Mouse (Mus musculus): ENCODE measurements around the gene Ddx49.
A peak's percentile ranks its signal among the peaks of the same experiment; 100 is the strongest.

The Ddx49 gene

DNA sequence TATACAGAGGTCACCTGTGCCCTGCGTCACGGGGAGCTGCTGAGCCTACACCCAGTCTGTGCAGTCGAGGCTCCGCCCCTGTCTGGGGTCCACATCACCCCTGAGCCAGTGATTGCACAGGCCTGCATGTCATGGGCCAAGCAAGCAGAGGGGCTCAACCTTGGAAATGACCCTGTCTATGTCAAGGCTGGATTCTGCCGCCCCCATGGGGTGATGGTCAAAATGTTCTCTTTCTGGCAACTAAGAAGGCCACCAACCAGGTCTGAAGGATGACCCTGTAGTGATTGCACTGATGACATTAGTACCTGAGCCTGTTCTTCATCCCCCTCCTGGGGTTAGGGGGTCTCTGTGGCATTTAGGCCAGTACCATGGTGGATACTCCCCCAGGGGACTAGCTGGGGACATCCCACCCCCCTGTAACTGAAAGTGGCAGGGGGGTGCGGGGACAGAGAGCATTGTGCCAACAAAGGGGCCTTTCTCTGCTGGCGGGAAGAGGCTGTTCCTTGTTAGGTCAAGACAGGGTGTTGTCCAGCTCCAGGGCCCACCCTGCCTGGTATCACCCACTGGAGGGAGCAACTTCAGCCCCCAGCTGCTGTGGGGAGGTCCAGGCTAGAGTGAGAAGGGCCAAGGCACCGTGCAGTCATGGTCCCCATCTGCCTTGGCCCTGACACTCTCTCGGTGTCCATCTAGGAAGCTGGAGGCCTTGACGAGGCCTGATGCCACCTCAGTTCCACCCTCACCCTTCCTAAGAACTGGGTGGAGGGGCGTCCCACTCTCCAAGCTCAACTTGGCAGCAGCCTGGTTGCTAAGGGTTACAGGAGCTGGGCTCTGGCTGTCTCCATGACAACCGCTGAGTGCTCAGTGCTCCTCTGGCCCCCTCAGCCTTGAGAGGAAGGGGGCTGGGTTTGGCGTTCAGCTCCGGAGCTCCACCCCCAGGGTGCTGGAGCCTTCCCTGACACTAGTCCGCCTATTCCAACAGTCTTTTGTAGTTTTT, 14.5 kb upstream of the Ddx49 start:
- DNase-seq (ENCODE audit: low read depth) = no peak

DNA sequence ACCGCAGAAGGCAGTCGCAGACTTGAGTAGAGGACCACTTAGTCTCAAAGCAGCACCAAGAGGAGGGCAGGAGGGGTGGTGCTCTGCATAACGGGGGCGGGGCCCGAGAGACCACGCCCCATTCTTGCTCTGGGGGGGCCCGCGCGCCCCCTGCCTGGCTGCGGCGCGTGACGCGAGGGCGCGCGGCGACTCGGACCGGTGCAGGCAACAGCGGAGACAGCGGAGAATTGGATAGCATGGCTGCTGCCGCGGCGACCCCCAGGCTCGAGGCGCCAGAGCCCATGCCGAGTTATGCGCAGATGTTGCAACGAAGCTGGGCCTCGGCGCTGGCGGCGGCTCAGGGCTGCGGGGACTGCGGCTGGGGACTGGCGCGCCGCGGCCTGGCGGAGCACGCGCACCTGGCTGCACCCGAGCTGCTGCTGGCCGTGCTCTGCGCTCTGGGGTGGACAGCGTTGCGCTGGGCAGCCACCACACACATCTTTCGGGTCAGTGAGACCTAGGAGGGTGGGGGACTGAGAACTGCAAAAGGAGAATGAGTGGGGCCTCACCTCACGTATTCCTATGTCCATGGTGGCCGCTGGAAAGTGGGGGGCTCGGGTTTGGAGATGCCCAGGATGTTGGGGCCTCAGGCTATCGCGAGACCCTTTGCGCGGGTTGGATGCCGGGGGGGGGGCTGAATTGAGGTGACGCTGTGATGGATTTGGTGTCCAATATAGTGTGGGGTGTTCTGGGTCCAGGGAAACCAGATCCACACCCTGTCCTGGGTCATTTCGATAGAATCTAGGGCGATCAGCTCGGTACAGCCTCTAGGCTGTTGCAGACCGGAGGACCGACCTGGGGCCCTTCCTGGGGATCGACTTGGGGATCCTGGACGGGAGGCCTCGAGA, 13.6 kb upstream of the Ddx49 start, which contains the start of gene Cers1:
Gene Cers1, plus strand, starts transcription at position 152 of the 887 bp plus-strand sequence.
- no peak for DNase-seq (ENCODE audit: low read depth)

DNA sequence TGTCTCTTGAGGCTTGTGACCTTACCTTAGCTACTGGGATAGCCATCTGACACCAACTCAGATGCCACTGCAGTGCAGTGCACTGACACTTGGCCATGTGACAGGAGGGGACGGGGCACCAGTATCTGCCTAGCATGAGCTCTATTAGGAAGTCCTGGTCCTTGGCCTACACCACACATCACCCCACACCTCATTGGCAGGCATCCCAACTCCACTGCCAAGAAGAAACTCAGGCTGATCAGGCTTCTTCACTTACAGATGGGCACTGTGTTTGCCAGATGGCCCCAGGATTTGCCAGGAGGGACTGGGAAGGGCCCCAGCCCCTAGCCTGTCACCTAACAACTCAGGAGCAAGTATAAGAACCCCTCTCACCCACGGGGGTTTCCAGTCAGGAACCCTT, 11.1 kb upstream of the Ddx49 start:
- DNase-seq (ENCODE audit: low read depth) = no peak

DNA sequence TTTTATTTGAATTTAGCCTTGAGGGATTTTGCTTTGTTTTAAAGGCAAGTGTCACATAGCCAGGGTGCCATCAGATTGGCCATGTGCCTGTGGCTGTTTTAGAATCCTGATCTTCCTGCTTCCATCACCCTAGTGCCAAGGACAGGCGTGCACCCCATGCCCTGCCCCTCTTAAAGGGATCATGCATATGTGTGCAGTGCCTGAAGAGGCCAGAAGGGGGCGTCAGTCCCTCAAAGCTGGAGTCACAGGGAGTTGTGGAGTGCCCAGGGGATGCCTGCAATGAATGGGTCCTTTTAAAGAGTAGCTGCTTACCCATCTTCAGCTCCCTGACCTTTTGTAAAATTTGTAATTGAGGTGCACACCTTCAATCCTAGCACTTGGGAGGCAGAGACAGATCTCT, 7.0 kb upstream of the Ddx49 start:
- peak; percentile 54 for DNase-seq (ENCODE audit: low read depth)

DNA sequence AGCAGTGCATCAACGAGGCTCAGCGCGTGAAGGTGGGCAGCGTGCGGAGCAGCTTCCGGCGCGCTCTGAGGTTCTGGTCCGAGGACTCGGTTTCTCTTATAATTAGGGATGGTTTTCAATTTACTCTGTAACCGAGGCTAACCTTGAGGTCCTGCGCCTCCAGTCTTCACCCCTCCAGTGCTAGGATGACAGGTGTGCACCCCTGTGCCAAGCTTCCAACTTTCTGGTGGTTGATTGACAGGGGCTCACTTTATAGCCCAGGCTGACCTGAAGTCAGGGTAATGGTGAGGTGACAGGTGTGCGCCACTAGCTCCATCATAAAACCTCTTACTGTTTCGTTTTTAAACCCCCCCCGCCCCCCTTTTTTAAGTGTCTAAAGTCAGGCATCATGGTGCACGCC, 612 bp upstream of the Ddx49 start:
- no peak for DNase-seq (ENCODE audit: low read depth)

DNA sequence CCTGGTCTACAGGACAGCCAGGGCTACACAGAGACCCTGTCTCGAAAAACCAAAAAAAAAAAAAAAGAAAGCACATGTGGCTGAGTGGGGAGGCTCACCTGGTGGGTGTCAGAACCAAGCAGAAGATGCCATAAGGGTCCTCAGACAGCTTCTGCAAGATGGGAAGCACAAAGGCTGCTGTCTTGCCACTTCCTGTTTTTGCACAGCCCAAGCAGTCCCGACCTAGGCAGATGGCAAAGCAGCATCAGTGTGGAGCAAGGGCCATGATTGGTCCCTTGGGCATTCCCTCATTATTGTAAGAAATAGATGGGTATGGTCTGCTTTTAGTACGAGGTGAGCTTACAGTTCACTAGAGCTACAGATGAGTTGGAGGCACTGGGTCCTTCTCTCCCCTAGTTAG, 1.4 kb downstream of the Ddx49 start:
- DNase-seq (ENCODE audit: low read depth) = no peak

DNA sequence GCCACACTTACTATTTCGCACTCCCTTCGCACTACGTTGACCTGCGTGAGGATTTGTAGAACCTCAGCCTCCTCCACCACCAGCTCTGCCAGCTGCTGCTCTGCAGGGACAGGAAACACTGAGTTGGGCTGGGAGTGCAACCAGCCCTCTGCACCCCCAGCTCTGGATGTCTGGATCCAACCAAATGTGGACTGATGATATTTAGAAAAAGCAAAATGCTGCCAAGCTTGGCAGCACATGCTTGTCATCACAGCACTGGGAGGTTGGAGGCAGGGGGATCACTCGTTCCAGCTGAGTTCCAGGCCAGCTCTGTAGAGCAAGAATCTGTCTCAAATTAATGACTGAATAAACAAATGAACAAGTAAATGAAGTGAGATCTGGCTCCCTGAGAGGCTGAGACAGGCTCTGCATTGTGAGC, 8.3 kb downstream of the Ddx49 start:
- no peak for DNase-seq (ENCODE audit: low read depth)

DNA sequence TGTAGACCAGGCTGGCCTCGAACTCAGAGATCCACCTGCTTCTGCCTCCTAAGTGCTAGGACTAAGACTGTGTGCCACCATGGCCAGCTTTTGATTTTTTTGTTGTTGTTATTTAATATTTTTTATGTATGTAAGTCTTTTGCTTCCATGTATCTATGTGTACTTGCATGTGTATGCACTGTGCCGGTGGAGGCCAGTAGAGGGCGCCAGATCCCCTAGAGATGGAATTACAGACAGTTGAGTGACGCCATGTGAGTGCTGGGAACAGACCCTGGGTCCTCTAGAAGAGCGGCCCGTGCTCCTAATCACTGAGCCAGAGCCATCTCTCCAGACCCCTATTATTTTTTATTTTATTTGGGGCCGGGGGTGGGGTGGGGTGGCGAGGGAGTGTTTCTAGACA, 15.6 kb downstream of the Ddx49 start:
- peak; percentile 60 for DNase-seq (ENCODE audit: low read depth)

DNA sequence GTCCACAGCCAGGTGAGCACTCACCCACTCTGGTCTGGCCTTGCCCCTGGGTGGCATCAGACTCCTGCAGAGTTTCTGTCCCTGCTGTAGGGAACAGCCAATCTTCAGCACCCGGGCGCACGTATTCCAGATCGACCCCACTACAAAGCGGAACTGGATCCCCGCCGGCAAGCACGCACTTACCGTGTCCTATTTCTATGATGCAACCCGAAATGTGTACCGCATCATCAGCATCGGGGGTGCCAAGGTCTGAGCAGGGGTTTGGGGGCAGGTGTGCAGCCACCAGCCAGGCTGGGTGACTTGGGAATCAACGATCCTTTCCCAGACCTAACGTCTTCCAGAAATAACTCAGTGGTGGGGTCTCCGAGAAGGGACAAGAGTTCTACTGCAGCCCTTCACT, 17.0 kb downstream of the Ddx49 start:
- DNase-seq (ENCODE audit: low read depth) = no peak

DNA sequence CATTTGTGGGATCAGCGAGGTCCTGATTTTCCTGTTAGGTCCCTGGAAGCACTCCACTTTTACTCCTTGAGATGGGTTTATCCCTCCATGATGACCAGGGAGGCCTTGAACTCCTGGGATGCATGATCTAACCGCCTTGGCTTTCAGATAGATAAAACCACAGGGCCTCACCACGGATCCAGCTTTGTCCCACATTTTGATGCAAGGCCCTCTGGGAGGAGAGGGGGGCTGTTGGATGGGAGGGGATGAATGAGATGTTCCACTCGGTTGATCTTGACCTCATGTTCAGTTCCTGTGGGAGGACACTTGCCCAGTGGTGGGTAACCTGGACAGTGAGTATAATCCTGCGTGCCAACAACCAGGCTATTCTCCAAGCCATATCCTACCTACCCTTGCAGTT, 17.9 kb downstream of the Ddx49 start:
- no peak for DNase-seq (ENCODE audit: low read depth)

DNA sequence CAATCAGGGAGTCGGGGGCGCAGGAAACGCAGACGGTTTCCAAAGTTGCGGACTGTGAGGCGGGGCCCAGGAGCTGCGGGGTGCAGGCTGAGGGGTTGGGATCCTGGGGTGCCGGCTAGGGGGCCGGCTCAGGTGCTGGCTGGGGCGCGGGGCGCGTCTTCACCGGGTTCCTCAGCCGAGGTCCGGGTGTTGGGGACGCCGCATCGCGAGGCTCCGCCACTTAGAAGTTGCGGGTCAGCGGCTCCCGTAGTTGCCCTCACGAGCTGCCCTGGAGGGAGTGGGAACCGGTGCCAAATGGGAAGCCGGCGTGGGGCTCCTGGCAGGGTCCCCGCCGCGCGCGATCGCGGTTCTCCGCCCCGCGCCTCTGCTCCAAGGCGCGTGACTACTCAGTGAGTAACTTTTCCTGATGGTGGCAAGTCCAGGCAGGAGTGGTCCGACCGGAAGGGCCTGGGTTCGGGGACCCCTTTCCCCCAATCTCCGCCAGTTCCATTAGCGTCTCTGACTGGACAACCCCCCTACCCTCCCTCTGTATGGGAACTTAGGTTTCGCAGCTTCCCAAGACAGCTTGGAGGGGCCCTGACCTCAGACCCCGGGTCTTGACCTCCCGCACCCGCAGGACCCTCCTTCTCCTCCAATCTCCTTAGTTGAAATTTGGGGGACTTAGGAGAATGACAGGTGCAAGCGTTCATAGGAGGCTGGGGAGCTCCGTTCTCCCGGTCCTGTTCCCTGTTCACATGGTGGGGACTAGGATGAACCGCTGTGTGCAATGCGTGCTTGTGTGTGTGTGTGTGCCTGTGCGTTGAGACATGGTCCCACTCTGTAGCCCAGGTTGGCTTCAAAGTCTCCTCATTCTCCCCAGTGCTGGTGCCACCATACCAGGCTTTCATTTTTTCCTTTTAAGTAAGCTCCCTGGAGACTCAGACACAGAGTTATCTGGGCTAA, 18.9 kb downstream of the Ddx49 start:
- peak; percentile 30 for DNase-seq (ENCODE audit: low read depth)

DNA sequence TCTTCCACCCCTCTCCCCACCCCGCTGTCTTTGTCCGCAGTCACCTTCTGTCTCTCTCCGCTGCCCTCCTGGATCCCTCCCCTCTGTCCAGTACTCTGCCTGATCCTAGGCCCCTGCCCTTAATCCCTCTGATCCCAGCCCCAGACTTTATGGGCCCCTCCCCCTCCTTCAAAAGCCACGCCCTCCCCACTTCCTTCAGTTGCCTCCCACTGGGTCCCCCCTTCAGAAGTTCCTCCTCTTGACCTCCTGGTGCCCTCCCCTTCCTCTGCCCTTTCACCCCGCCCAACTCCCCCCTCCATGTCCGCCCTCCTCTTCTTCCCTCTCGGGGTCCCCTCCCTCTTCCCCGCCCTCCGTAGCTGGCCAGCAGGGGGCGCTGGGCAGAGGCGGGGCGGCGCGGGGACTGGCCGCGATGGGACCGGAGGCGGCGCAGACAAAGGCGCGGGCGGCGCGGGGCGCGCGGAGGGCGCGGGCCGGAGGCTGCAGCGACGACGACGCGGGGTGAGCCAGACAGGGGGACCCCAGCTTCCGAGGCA, 19.6 kb downstream of the Ddx49 start, which contains the start of gene Homer3:
Gene Homer3, plus strand, starts transcription at position 225 of the 533 bp plus-strand sequence.
- peak; percentile 89 for DNase-seq (ENCODE audit: low read depth)

DNA sequence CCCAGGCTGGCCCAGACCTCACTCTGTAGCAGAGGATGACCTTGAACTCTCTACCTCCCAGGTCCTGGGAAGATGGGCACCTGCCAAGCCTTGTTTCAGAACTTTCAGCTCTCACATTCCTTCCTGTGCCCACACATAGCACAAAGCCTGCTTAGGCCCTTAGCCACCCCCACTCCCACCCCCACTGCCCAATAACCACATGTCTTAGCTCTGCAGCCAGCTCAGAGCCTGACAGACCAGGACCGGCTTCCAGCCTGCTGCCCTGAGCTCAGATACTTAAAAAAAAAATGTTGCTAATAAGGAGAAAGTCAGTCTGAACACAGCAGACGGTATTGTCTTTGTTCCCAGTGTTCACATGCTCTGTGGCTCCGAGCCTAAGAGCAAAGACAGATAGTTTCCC, 21.3 kb downstream of the Ddx49 start:
- DNase-seq (ENCODE audit: low read depth) = no peak

DNA sequence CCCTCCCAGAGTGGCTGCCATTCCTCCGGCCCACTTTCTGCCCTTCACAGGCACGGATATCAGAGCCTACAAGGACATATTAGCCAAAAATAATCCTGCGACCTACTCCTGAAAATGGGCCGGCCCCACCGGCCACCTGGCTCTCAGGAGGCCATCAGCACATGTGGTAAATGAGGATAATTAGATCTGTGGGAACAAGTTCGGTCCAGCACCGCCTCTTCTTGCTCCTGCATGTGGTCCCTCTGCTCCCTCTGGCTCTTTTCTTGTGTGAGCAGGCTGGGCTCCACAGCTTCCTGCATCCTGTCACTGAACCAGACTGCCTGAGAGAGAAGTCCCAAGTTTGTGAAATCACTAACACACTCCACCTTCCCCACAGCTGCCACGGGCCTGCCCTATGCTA, 23.0 kb downstream of the Ddx49 start:
- DNase-seq (ENCODE audit: low read depth) = no peak

DNA sequence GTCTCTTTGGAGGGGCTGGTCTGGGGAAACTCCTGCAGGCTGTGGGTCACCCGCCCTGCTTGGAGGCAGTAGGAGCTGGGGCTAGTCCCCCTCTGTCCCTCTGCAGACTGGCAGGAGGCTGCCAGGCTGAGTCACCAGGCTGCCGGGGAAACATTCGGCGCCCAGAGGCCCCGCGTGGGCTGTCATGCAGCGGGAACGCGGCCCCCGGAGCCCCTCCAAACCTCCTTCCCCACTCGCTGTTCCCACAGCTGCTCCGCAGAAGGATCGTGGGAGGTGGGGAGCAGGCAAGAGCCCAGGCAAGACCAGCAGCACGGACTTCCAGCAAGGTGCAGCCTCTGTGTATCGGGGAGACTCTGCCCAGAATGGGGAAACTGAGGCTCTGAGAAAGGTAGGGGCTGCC, 24.1 kb downstream of the Ddx49 start:
- no peak for DNase-seq (ENCODE audit: low read depth)

DNA sequence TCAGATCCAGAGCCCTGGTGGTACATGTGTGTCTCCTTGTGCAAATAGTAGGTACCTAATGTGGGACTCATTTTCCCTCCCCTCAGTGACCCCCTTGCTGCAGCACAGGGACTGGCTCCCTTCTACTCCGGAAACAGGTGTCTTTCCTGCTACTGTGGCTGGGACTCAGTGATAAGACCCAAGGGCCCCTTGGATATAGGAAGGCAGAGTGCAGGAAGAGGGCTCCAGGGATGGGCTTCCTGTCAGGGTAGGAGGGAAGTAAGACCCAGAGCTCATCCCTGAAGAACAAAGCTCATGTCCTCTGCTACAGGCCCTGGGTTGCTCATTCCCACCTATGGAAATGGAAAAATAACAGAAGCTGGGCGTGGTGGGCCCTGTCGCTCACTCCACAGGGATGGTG, 25.8 kb downstream of the Ddx49 start:
- DNase-seq (ENCODE audit: low read depth) = no peak

DNA sequence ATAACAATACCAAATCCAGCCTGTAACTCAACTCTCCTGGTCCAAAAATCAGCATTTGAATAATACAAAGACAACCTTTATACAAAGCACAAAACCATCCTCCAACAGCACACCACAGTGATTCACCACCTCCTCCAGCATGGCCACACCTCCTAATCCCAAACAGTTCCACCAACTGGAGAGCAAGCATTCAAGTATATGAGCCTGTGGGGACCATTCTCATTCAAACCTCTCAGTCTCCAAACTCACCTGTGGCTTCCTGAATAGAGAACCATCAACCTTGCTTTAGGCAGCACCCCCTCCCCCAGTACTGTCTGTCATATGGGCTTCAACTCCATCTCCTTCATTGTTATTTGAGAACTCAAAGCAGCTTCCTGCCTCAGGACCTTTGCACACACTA, 27.9 kb downstream of the Ddx49 start:
- no peak for DNase-seq (ENCODE audit: low read depth)

DNA sequence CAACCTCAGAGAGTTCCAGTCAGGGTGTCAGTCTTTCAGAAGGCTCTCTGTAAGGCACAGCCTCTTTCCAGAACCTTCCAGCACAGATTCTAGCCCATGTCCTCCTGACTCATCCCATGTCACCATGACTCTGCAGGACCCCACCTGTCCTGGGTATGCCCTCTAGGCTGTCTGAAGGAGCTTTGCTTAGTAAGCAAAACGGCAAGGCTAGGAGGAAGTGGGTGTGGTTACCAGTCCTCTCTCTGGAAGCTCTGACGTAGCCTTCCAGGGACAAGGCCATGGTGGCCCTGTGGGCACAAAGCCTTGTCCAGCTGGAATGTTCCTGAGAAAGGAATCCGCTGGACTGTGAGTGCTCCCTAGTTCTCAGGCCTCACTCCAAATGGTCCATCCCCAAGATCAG, 29.3 kb downstream of the Ddx49 start:
- no peak for DNase-seq (ENCODE audit: low read depth)

DNA sequence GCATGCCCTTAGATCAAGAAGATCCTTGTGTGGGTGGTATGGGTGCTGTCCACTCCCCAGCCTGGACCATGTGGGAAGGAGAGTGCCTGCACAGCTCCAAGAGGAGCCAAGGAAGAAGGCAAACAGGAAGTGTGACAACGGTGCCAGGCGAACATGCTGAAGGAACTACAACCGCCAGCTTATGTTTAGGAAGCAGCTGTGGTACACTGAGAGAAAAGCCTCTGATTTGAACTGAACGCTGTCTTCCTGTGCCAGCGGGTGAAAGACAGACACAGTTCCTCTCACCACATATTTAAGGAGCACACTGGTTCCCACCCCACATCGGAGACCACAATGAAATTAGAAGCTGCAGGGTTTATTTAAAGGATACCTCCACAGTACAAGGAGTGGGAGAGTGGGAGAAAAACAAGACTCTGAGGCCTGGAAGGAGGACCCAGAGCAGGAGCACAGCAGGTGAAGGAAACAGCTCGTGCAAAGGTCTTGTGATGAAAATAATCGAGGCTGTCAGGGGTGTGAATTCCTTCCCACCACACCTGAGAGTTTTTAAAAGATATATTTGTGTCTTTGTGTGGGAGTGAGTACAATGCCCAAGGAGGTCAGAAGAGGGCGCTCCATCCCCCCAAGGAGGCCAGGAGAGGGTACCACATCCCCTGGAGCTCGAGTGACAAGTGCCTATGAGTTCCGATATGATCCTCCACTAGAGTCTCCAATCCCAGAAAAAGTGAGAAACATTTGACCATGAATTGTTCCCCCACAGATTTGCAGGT, 33.3 kb downstream of the Ddx49 start:
- DNase-seq (ENCODE audit: low read depth) = peak; percentile 48

DNA sequence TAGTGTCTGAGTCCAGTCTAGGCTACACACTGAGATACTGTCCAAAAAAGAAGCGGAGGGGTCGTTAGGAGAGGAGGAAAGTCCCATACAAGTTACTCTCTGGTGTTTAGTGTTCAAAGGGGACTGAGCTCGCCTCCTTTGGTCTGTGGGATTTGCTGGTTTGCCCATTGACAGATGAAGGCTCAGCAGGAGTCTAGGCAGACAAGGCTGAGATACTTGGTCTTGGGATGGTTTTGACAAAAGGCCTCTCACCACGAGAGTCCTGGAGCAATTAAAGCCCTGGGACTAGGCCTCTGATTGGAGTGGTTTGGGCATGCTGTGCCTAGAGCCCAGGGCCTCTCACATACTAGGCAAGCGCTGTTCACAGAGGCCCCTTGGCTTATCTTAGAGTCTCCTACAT, 34.0 kb downstream of the Ddx49 start:
- no peak for DNase-seq (ENCODE audit: low read depth)

DNA sequence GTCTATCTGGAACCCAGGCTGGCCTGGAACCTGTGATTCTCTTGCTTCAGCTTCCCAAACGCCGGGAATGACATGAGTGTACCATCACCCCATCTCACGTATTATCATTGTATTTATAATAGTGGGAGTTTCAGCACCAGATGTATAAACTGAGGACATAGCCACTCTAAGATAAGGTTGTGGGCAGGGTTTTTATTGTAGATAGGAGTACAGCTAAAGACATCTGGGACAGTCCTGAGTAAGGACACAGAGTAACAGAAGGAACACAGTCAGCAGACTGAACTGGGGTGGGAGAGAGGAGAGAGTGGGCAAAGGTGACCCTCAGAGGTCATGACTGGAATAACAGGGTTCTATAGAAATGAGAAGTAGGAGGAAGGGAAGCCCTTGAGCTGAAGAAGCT, 34.6 kb downstream of the Ddx49 start:
- DNase-seq (ENCODE audit: low read depth) = no peak

All from naive thymus-derived CD4-positive, alpha-beta T cell, adult 2 months (primary cell).